Mouse (Mus musculus) brown adipose tissue, adult 24 weeks (tissue): ENCODE data around the gene Cntfr. TPM values are rescaled to one million over a fixed set of nuclear protein-coding genes. Genes with fewer than 3 reads are reported as not detected.
A peak's percentile ranks its signal among the peaks of the same experiment; 100 is the strongest.
"Not testable (repeated sequence)": the region's sequence is repeated elsewhere in the genome, so short reads cannot be mapped to it uniquely, and the experiment has no call there.

Source experiments
- H3K27ac ChIP-seq: fragments of 200-500 bp; replicated peaks from 2 replicates; pipeline ENCODE4 v1.5.1; 2012; ENCODE audit warnings: low read depth, mild to moderate bottlenecking, low read length
- H3K4me1 ChIP-seq: fragments of 200-500 bp; 2 replicates; pipeline ENCODE4 v1.6.1; 2012; ENCODE audit warnings: low read length, mixed read lengths; ENCODE audit not compliant: control insufficient read depth, insufficient read depth, insufficient read length
- H3K4me3 ChIP-seq: fragments of 200-500 bp; 2 replicates; pipeline ENCODE4 v1.5.1; 2012; ENCODE audit warnings: low read depth, mild to moderate bottlenecking, low read length, moderate library complexity; ENCODE audit not compliant: insufficient read depth
- polyA plus RNA-seq: library from polyadenylated mRNA; stranded (reverse); fragments of >200 nt; gene quantifications from 2 replicates; pipeline ENCODE4 v1.2.4, GENCODE M21; 2012; ENCODE audit not compliant: missing spikeins, insufficient read depth, insufficient read length

Cntfr gene
- polyA plus RNA-seq, 1 experiment, result 8.4 TPM

GRCm38 (mm10) chr4:41715082-41715481 is 18.2 kb upstream of the Cntfr start:
- Histone ChIP-seq H3K4me3 (no peak overlapping the region), H3K27ac (no peak overlapping the region), H3K4me1 (peaks cover 4% of the 10 kb centered on the region)

- no peak overlapping the region for H3K27ac ChIP-seq
- peaks cover 4% of the 10 kb centered on the region for H3K4me1 ChIP-seq
- no peak overlapping the region for H3K4me3 ChIP-seq
These were observed 17.4 kb upstream of the Cntfr start for GRCm38 (mm10) chr4:41714276-41714675.

- Histone ChIP-seq H3K27ac (peak within 1 kb of the TSS; percentile 74), H3K4me3 (peak within 1 kb of the TSS; percentile 96), H3K4me1 (peaks cover 4% of the 10 kb centered on the region)
These were observed 16.5 kb upstream of the Cntfr start, which contains the start of gene Rpp25l for GRCm38 (mm10) chr4:41713197-41714067. Gene Rpp25l (minus strand): TSS chr4:41713534.

GRCm38 (mm10) chr4:41712421-41713196 is 15.7 kb upstream of the Cntfr start:
- Histone ChIP-seq H3K4me1 (peaks cover 4% of the 10 kb centered on the region), H3K4me3 (peak overlapping the region; percentile 96), H3K27ac (peak overlapping the region; percentile 74; the same call in 1 of the 2 replicates)

- peaks cover 4% of the 10 kb centered on the region for H3K4me1 ChIP-seq
- peak overlapping the region; percentile 96 for H3K4me3 ChIP-seq
- no peak overlapping the region for H3K27ac ChIP-seq
These were observed 15.0 kb upstream of the Cntfr start for GRCm38 (mm10) chr4:41711705-41712375.

- Histone ChIP-seq H3K4me1 (peaks cover 4% of the 10 kb centered on the region), H3K4me3 (no peak overlapping the region), H3K27ac (no peak overlapping the region)
These were observed 13.3 kb upstream of the Cntfr start for GRCm38 (mm10) chr4:41710229-41710628.

- Histone ChIP-seq H3K4me1 (peaks cover 4% of the 10 kb centered on the region), H3K4me3 (no peak overlapping the region), H3K27ac (no peak overlapping the region)
These were observed 11.4 kb upstream of the Cntfr start for GRCm38 (mm10) chr4:41708192-41708745.

- H3K4me3 ChIP-seq, result no peak overlapping the region
- H3K4me1 ChIP-seq, result no peaks in the 10 kb centered on the region; the same call in 1 of the 2 replicates
- H3K27ac ChIP-seq, result no peak overlapping the region
These were observed 10.2 kb upstream of the Cntfr start for GRCm38 (mm10) chr4:41707011-41707535.

- no peak overlapping the region for H3K27ac ChIP-seq
- no peak overlapping the region for H3K4me3 ChIP-seq
- H3K4me1 ChIP-seq, result no peaks in the 10 kb centered on the region
These were observed 9.2 kb upstream of the Cntfr start for GRCm38 (mm10) chr4:41705922-41706754.

GRCm38 (mm10) chr4:41704651-41705050 is 7.8 kb upstream of the Cntfr start:
- Histone ChIP-seq H3K4me1 (no peaks in the 10 kb centered on the region), H3K4me3 (no peak overlapping the region), H3K27ac (no peak overlapping the region)

GRCm38 (mm10) chr4:41702226-41702625 is 5.3 kb upstream of the Cntfr start:
- H3K4me3 ChIP-seq, result not testable (repeated sequence)

GRCm38 (mm10) chr4:41700224-41700623 is 3.3 kb upstream of the Cntfr start:
- H3K4me1 ChIP-seq, result not testable (repeated sequence)

More at GRCm38 (mm10) chr4:41702226-41702625, 5.3 kb upstream of the Cntfr start:
- not testable (repeated sequence) for H3K27ac ChIP-seq, H3K4me1 ChIP-seq

GRCm38 (mm10) chr4:41699783-41700182 is 2.9 kb upstream of the Cntfr start, which contains the start of gene Il11ra1:
Gene Il11ra1 (plus strand): TSS chr4:41699989.
- H3K4me3 ChIP-seq, H3K4me1 ChIP-seq, H3K27ac ChIP-seq: not testable (repeated sequence)

More at GRCm38 (mm10) chr4:41700224-41700623, 3.3 kb upstream of the Cntfr start:
- not testable (repeated sequence) for H3K27ac ChIP-seq, H3K4me3 ChIP-seq
